16 mouse cellular contexts compared by ENCODE assay signal in genomic region chr14:34357671-34358455, GRCm38 (mm10). TPM values are rescaled to one million over a fixed set of nuclear protein-coding genes. Genes with fewer than 3 reads are reported as not detected.
A peak's percentile ranks its signal among the peaks of the same experiment; 100 is the strongest.
DNase-seq lines count a peak whose midpoint lies in the region; ATAC-seq lines count a peak whose summit lies in the region.
"Had no signal": no experiment of that assay in that cellular context is flagged by ENCODE, and none has a peak within 500 bp of the region (broad histone marks: within the 10 kb centered on the region; RNA-seq: fewer than 3 reads in every experiment).

No protein-coding gene starts in this region.

- ATAC-seq in forebrain, embryonic 11.5 days (replicated peaks; ENCODE audit: low FRiP score): no peak
- ATAC-seq in forebrain, embryonic 15.5 days (replicated peaks): no peak
- 0 out of 2 replicates have a peak, but pooled peaks have one; percentile 17 for ATAC-seq in liver, embryonic 12.5 days
- peak; percentile 71 for ATAC-seq in liver, embryonic 15.5 days (ENCODE audit: insufficient read depth)
- ATAC-seq in hindbrain, embryonic 14.5 days (ENCODE audit: low FRiP score): no peak
- ATAC-seq: forebrain, embryonic 13.5 days had no signal

- peak; percentile 44 for DNase-seq in forebrain, embryonic 11.5 days (ENCODE audit: low spot score)
- DNase-seq in liver: no peak
- peak; percentile 60 for DNase-seq in brain, adult 2 months (ENCODE audit: low read depth, low spot score)
- DNase-seq in heart, postnatal 14 days: no peak
- DNase-seq in hindbrain, embryonic 14.5 days (ENCODE audit: low spot score): no peak
- DNase-seq: cerebellum, adult 2 months; thymus, postnatal 4 days had no signal

- no peak overlapping the region for H3K27ac ChIP-seq in forebrain, embryonic 11.5 days (ENCODE audit: low read depth, low read length)
- H3K27ac ChIP-seq in forebrain, embryonic 15.5 days (replicated peaks): no peak overlapping the region
- H3K27ac ChIP-seq in liver, embryonic 12.5 days: no peak overlapping the region
- peak overlapping the region; percentile 61 for H3K27ac ChIP-seq in liver, embryonic 15.5 days (replicated peaks)
- H3K27ac ChIP-seq in hindbrain, embryonic 14.5 days: no peak overlapping the region
- H3K27ac ChIP-seq: forebrain, embryonic 13.5 days; hindbrain, embryonic 10.5 days had no signal

- peaks cover 2% of the 10 kb centered on the region; the same call in 1 of the 2 replicates for H3K27me3 ChIP-seq in forebrain, embryonic 11.5 days (ENCODE audit: control insufficient read depth, insufficient read depth, low read length)
- no peaks in the 10 kb centered on the region for H3K27me3 ChIP-seq in forebrain, embryonic 15.5 days
- peaks cover 10% of the 10 kb centered on the region; the same call in 1 of the 2 replicates for H3K27me3 ChIP-seq in liver, embryonic 12.5 days (replicated peaks)
- no peaks in the 10 kb centered on the region for H3K27me3 ChIP-seq in liver, embryonic 15.5 days
- peaks cover 4% of the 10 kb centered on the region; the same call in 1 of the 2 replicates for H3K27me3 ChIP-seq in hindbrain, embryonic 14.5 days (ENCODE audit: control insufficient read depth, insufficient read depth, low read length)

- H3K4me2 ChIP-seq in forebrain, embryonic 11.5 days (ENCODE audit: low read depth, low read length, severe bottlenecking): no peak overlapping the region
- no peak overlapping the region for H3K4me2 ChIP-seq in forebrain, embryonic 15.5 days (replicated peaks)
- no peak overlapping the region for H3K4me2 ChIP-seq in liver, embryonic 12.5 days
- no peak overlapping the region for H3K4me2 ChIP-seq in liver, embryonic 15.5 days
- no peak overlapping the region for H3K4me2 ChIP-seq in hindbrain, embryonic 14.5 days (replicated peaks)
- H3K4me2 ChIP-seq: forebrain, embryonic 13.5 days had no signal

- H3K9me3 ChIP-seq in forebrain, embryonic 11.5 days (ENCODE audit: control insufficient read depth, low read length): no peaks in the 10 kb centered on the region
- no peaks in the 10 kb centered on the region for H3K9me3 ChIP-seq in forebrain, embryonic 15.5 days
- H3K9me3 ChIP-seq in liver, embryonic 12.5 days (replicated peaks): no peaks in the 10 kb centered on the region
- H3K9me3 ChIP-seq in liver, embryonic 15.5 days (replicated peaks): no peaks in the 10 kb centered on the region
- no peaks in the 10 kb centered on the region for H3K9me3 ChIP-seq in hindbrain, embryonic 14.5 days (ENCODE audit: control insufficient read depth, low read length)
- H3K9me3 ChIP-seq: forebrain, embryonic 13.5 days; hindbrain, embryonic 10.5 days had no signal

- H3K4me1 ChIP-seq in forebrain, embryonic 11.5 days (replicated peaks; ENCODE audit: control insufficient read depth, insufficient read depth, low read length): no peaks in the 10 kb centered on the region
- no peaks in the 10 kb centered on the region for H3K4me1 ChIP-seq in forebrain, embryonic 15.5 days
- H3K4me1 ChIP-seq in liver, embryonic 12.5 days: peaks cover 22% of the 10 kb centered on the region
- H3K4me1 ChIP-seq in liver, embryonic 15.5 days (replicated peaks): peaks cover 16% of the 10 kb centered on the region
- no peaks in the 10 kb centered on the region for H3K4me1 ChIP-seq in hindbrain, embryonic 14.5 days (replicated peaks; ENCODE audit: control insufficient read depth, insufficient read depth, low read length)
- H3K4me1 ChIP-seq: forebrain, embryonic 13.5 days had no signal

- WGBS in forebrain, embryonic 11.5 days: 85% methylated on average over 7 of the region's 7 CpGs
- WGBS in forebrain, embryonic 15.5 days: 73% methylated on average over 7 of the region's 7 CpGs
- 62% methylated on average over 7 of the region's 7 CpGs for WGBS in liver, embryonic 12.5 days (ENCODE audit: insufficient replicate concordance)
- WGBS in liver, embryonic 15.5 days (ENCODE audit: insufficient replicate concordance): 51% methylated on average over 7 of the region's 7 CpGs
- WGBS in hindbrain, embryonic 14.5 days: 89% methylated on average over 7 of the region's 7 CpGs

- intact Hi-C loops in heart, postnatal 14 days (cut with DNase I): no loop called here

- H3K9ac ChIP-seq in forebrain, embryonic 11.5 days (ENCODE audit: low read length): no peak overlapping the region
- H3K9ac ChIP-seq in forebrain, embryonic 15.5 days (replicated peaks): no peak overlapping the region
- H3K9ac ChIP-seq in liver, embryonic 12.5 days: no peak overlapping the region
- no peak overlapping the region for H3K9ac ChIP-seq in liver, embryonic 15.5 days
- H3K9ac ChIP-seq in hindbrain, embryonic 14.5 days: no peak overlapping the region
- H3K9ac ChIP-seq: forebrain, embryonic 13.5 days had no signal

- no peak overlapping the region for H3K4me3 ChIP-seq in forebrain, embryonic 11.5 days (ENCODE audit: low read depth, low read length)
- H3K4me3 ChIP-seq in forebrain, embryonic 15.5 days: no peak overlapping the region
- no peak overlapping the region for H3K4me3 ChIP-seq in liver, embryonic 12.5 days
- no peak overlapping the region for H3K4me3 ChIP-seq in liver, embryonic 15.5 days (replicated peaks)
- H3K4me3 ChIP-seq in hindbrain, embryonic 14.5 days (replicated peaks; ENCODE audit: low read length): no peak overlapping the region
- H3K4me3 ChIP-seq: forebrain, embryonic 13.5 days; hindbrain, embryonic 10.5 days; myocyte had no signal

- H3K36me3 ChIP-seq in forebrain, embryonic 11.5 days (ENCODE audit: control insufficient read depth, insufficient read depth, low read length): no peaks in the 10 kb centered on the region
- H3K36me3 ChIP-seq in forebrain, embryonic 15.5 days: no peaks in the 10 kb centered on the region
- no peaks in the 10 kb centered on the region for H3K36me3 ChIP-seq in liver, embryonic 12.5 days
- no peaks in the 10 kb centered on the region for H3K36me3 ChIP-seq in liver, embryonic 15.5 days (replicated peaks)
- no peaks in the 10 kb centered on the region for H3K36me3 ChIP-seq in hindbrain, embryonic 14.5 days (replicated peaks; ENCODE audit: control insufficient read depth, insufficient read depth)
- H3K36me3 ChIP-seq: hindbrain, embryonic 10.5 days had no signal

RNA-seq across cellular contexts. Expression of gene Fam25c, which starts 2.6 kb away (rescaled TPM):
- not detected in 2 replicates for polyA plus RNA-seq in forebrain, embryonic 11.5 days (2014; fragmentation: Nextera tagmentation; extraction: Ambion mirVana)
- polyA plus RNA-seq in forebrain, embryonic 15.5 days (2015; fragmentation: Nextera tagmentation; extraction: Ambion mirVana): not detected in 2 replicates
- not detected in 2 replicates for polyA plus RNA-seq in liver, embryonic 12.5 days (2016; fragmentation: Nextera tagmentation; extraction: Ambion mirVana)
- 0.25 and 0.33 TPM in 2 replicates for polyA plus RNA-seq in liver, embryonic 15.5 days (2015; fragmentation: Nextera tagmentation; extraction: Ambion mirVana)
- total RNA-seq in heart, postnatal 14 days (2021): not detected
- not detected in 2 replicates for polyA plus RNA-seq in hindbrain, embryonic 14.5 days (2014; fragmentation: Nextera tagmentation; extraction: Ambion mirVana)
- total RNA-seq: heart, adult 18-20 months had no signal
- polyA plus RNA-seq: cerebellum, adult 2 months; forebrain, embryonic 13.5 days; hindbrain, embryonic 10.5 days; large intestine, adult 2 months; limb, embryonic 11.5 days; myocyte had no signal

RNA-seq across cellular contexts. Expression of gene Sncg, which starts 16.7 kb away (rescaled TPM):
- 3.7 and 5.4 TPM in 2 replicates for polyA plus RNA-seq in forebrain, embryonic 11.5 days (2014; fragmentation: Nextera tagmentation; extraction: Ambion mirVana)
- polyA plus RNA-seq in forebrain, embryonic 15.5 days (2015; fragmentation: Nextera tagmentation; extraction: Ambion mirVana): 1.9 and 2.9 TPM in 2 replicates
- polyA plus RNA-seq in liver, embryonic 12.5 days (2016; fragmentation: Nextera tagmentation; extraction: Ambion mirVana): 0.49 and 0.57 TPM in 2 replicates
- polyA plus RNA-seq in liver, embryonic 15.5 days (2015; fragmentation: Nextera tagmentation; extraction: Ambion mirVana): 0.21 and 0.41 TPM in 2 replicates
- 1 to 10 TPM; 5.0 to 5.7 TPM for total RNA-seq in heart, postnatal 14 days (2021)
- 213 and 251 TPM in 2 replicates for polyA plus RNA-seq in hindbrain, embryonic 14.5 days (2014; fragmentation: Nextera tagmentation; extraction: Ambion mirVana)

RNA-seq across cellular contexts. Expression of gene Mmrn2, which starts 17.4 kb away (rescaled TPM):
- 7.2 and 7.6 TPM in 2 replicates for polyA plus RNA-seq in forebrain, embryonic 11.5 days (2014; fragmentation: Nextera tagmentation; extraction: Ambion mirVana)
- polyA plus RNA-seq in forebrain, embryonic 15.5 days (2015; fragmentation: Nextera tagmentation; extraction: Ambion mirVana): 4.2 and 4.3 TPM in 2 replicates
- polyA plus RNA-seq in liver, embryonic 12.5 days (2016; fragmentation: Nextera tagmentation; extraction: Ambion mirVana): 3.5 and 3.7 TPM in 2 replicates
- polyA plus RNA-seq in liver, embryonic 15.5 days (2015; fragmentation: Nextera tagmentation; extraction: Ambion mirVana): 2.6 and 2.8 TPM in 2 replicates
- total RNA-seq in heart, postnatal 14 days (2021): 10 to 100 TPM; 39.5 to 43.8 TPM
- polyA plus RNA-seq in hindbrain, embryonic 14.5 days (2014; fragmentation: Nextera tagmentation; extraction: Ambion mirVana): 4.5 and 5.3 TPM in 2 replicates

RNA-seq across cellular contexts. Expression of gene Glud1, which starts 47.3 kb away (rescaled TPM):
- polyA plus RNA-seq in forebrain, embryonic 11.5 days (2014; fragmentation: Nextera tagmentation; extraction: Ambion mirVana): 89.4 TPM in 2 replicates
- polyA plus RNA-seq in forebrain, embryonic 15.5 days (2015; fragmentation: Nextera tagmentation; extraction: Ambion mirVana): 93.2 and 100 TPM in 2 replicates
- polyA plus RNA-seq in liver, embryonic 12.5 days (2016; fragmentation: Nextera tagmentation; extraction: Ambion mirVana): 137 and 145 TPM in 2 replicates
- 142 and 159 TPM in 2 replicates for polyA plus RNA-seq in liver, embryonic 15.5 days (2015; fragmentation: Nextera tagmentation; extraction: Ambion mirVana)
- 100 to 1,000 TPM; 128 to 137 TPM for total RNA-seq in heart, postnatal 14 days (2021)
- polyA plus RNA-seq in hindbrain, embryonic 14.5 days (2014; fragmentation: Nextera tagmentation; extraction: Ambion mirVana): 131 and 145 TPM in 2 replicates

RNA-seq across cellular contexts. Expression of gene Shld2, which starts 47.6 kb away (rescaled TPM):
- polyA plus RNA-seq in forebrain, embryonic 11.5 days (2014; fragmentation: Nextera tagmentation; extraction: Ambion mirVana): 9.0 and 10.3 TPM in 2 replicates
- 7.6 and 8.0 TPM in 2 replicates for polyA plus RNA-seq in forebrain, embryonic 15.5 days (2015; fragmentation: Nextera tagmentation; extraction: Ambion mirVana)
- 8.2 and 9.7 TPM in 2 replicates for polyA plus RNA-seq in liver, embryonic 12.5 days (2016; fragmentation: Nextera tagmentation; extraction: Ambion mirVana)
- 7.1 and 8.4 TPM in 2 replicates for polyA plus RNA-seq in liver, embryonic 15.5 days (2015; fragmentation: Nextera tagmentation; extraction: Ambion mirVana)
- 1 to 10 TPM; 7.2 to 7.6 TPM for total RNA-seq in heart, postnatal 14 days (2021)
- polyA plus RNA-seq in hindbrain, embryonic 14.5 days (2014; fragmentation: Nextera tagmentation; extraction: Ambion mirVana): 5.5 and 8.2 TPM in 2 replicates

Comparison
In these comparisons a context has a peak if more than half of its experiments do, and no peak if none do; other contexts are left out.
1. ATAC-seq: peak in liver, embryonic 12.5 days (single experiment) and liver, embryonic 15.5 days (single experiment); none in forebrain, embryonic 11.5 days (single experiment), forebrain, embryonic 15.5 days (single experiment) and hindbrain, embryonic 14.5 days (single experiment).
2. DNase-seq: peak in forebrain, embryonic 11.5 days (single experiment) and brain, adult 2 months (single experiment); none in liver (single experiment), heart, postnatal 14 days (0 of 2) and hindbrain, embryonic 14.5 days (single experiment).
3. RNA of gene Sncg, which starts 16.7 kb away (polyA plus RNA-seq): 213 to 251 TPM in hindbrain, embryonic 14.5 days; 3.7 to 5.4 TPM in forebrain, embryonic 11.5 days, 1.9 to 2.9 TPM in forebrain, embryonic 15.5 days, 0.49 to 0.57 TPM in liver, embryonic 12.5 days and 0.21 to 0.41 TPM in liver, embryonic 15.5 days; every median in the first group is over 10 times any median in the second.